Mouse (Mus musculus) mesoderm, embryonic 11.5 days (tissue): ENCODE measurements at regions not wholly inside any gene's neighbourhood (a gene's known extent, or its start where the extent isn't known, plus 50 kb on each side); places are given as distances from the start of the nearest gene placed in this dataset.

ENCODE experiments used
- DNase-seq: peaks from one replicate; pipeline ENCODE4 v3.0.0-alpha.2; 2012; ENCODE audit warnings: low read depth, low spot score

DNA sequence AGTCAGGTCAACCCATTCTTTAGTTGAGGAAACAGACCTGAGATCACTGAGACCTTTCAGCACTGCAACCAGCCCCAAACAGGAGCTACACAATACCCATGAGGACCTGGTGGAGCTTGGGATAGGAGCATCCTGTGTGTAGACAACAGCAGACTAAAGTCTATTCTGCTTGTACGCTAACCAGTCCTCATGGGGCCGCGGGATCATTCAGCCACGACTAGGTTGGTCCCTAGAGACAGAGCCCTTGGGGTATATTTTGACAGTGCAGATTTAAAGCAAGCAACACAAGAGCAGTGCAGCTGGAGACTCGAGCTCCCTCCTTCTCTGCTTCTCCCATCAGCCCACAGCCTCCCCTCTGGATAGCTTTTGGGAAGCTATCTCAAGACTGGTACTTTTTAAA lies 51.7 kb upstream of the Ankrd34c start:
- DNase-seq = no peak

DNA sequence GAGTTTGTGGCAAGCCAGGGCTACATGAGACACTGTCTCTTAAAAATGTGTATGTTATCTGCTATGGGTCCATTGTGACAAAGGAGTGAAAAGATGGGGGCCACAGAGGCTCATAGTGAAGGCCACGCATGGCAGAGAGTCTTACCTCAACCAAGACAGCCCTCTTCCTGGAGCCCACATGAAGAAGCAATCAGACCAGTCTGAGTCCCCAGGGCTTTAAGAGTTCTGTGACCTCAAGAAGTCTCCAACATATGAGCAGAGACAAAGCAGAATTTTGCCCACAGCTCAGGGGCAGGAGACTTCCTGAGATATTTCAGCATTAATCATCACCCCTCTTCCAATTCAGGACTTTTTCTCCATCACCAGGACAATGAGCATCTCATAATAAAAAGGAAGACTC lies 50.4 kb upstream of the Ankrd34c start:
- DNase-seq = no peak
